Mouse (Mus musculus) intestine, postnatal 0 days (tissue): ENCODE results near the gene Tnip2. TPM values are rescaled to one million over a fixed set of nuclear protein-coding genes. Genes with fewer than 3 reads are reported as not detected.

Experiments
- ATAC-seq: fragments of 200-750 bp; cut with Nextera tagmentation; 2 replicates; pipeline ENCODE4 v1.8.0; 2017; ENCODE audit warnings: mild to moderate bottlenecking, moderate TSS enrichment, moderate library complexity
- H3K27ac ChIP-seq: fragments of 300-500 bp; sonication (generic); 2 replicates; pipeline ENCODE4 v1.5.1; 2014; ENCODE audit warnings: mild to moderate bottlenecking, low read depth, low read length, moderate library complexity
- H3K27me3 ChIP-seq: fragments of 300-500 bp; sonication (generic); replicated peaks from 2 replicates; pipeline ENCODE4 v1.6.1; 2014; ENCODE audit warnings: low read length, mixed read lengths; ENCODE audit not compliant: control insufficient read depth, insufficient read depth
- H3K36me3 ChIP-seq: fragments of 300-500 bp; sonication (generic); 2 replicates; pipeline ENCODE4 v1.6.1; 2014; ENCODE audit warnings: mild to moderate bottlenecking, moderate library complexity; ENCODE audit not compliant: control insufficient read depth, insufficient read depth
- H3K4me1 ChIP-seq: fragments of 300-500 bp; sonication (generic); replicated peaks from 2 replicates; pipeline ENCODE4 v1.6.1; 2014; ENCODE audit warnings: antibody characterized with exemption, low read length, mixed read lengths; ENCODE audit not compliant: control insufficient read depth, insufficient read depth
- H3K4me2 ChIP-seq: fragments of 300-500 bp; sonication (generic); replicated peaks from 2 replicates; pipeline ENCODE4 v1.6.1; 2014; ENCODE audit warnings: low read depth, mild to moderate bottlenecking, moderate library complexity
- H3K4me3 ChIP-seq: fragments of 300-500 bp; sonication (generic); 2 replicates; pipeline ENCODE4 v1.5.1; 2014; ENCODE audit warnings: low read depth, low read length
- H3K9ac ChIP-seq: fragments of 300-500 bp; sonication (generic); 2 replicates; pipeline ENCODE4 v1.6.1; 2014; ENCODE audit warnings: mild to moderate bottlenecking, low read depth, low read length
- H3K9me3 ChIP-seq: fragments of 300-500 bp; sonication (generic); 2 replicates; pipeline ENCODE4 v1.6.1; 2016; ENCODE audit warnings: mixed run types; ENCODE audit not compliant: control insufficient read depth
- CTCF ChIP-seq: sonication (generic); IDR thresholded peaks from 2 replicates; pipeline ENCODE4 v1.5.1; 2016; ENCODE audit warnings: low read depth, mild to moderate bottlenecking, control low read depth, antibody characterized with exemption, moderate library complexity
- WGBS: fragments of 180-500 bp; shearing (Covaris S2); extraction: QIAGEN DNeasy Blood & Tissue Kit; methylation state at CpG from one replicate; pipeline ENCODE4 v1.1.7; 2014; 5-methylcytosine and 5-hydroxymethylcytosine counted together
- polyA plus RNA-seq: library from polyadenylated mRNA; unstranded; fragments of >200 nt; fragmentation: Nextera tagmentation; extraction: Ambion mirVana; gene quantifications from 2 replicates; pipeline ENCODE4 v1.2.1, GENCODE M21; 2015

Gene Tnip2
- polyA plus RNA-seq, 1 experiment from 2014 or later = 8.9 TPM

GRCm38 (mm10) chr5:34543114-34543513 is 29.3 kb upstream of the Tnip2 start:
- no peak for ATAC-seq
- H3K9ac ChIP-seq = no peak overlapping the region
- WGBS = 40% methylated on average over 4 of the region's 4 CpGs
- 0 out of 2 replicates have a peak overlapping the region, but pooled peaks have one; percentile 3 for H3K4me2 ChIP-seq
- no peaks in the 10 kb centered on the region for H3K36me3 ChIP-seq
- no peaks in the 10 kb centered on the region for H3K27me3 ChIP-seq
- no peaks in the 10 kb centered on the region for H3K4me1 ChIP-seq
- H3K27ac ChIP-seq = no peak overlapping the region
- no peaks in the 10 kb centered on the region for H3K9me3 ChIP-seq
- H3K4me3 ChIP-seq = no peak overlapping the region
- no peak for TF ChIP-seq CTCF

GRCm38 (mm10) chr5:34542166-34542565 is 28.4 kb upstream of the Tnip2 start:
- Histone ChIP-seq H3K9ac (no peak overlapping the region), H3K4me1 (no peaks in the 10 kb centered on the region), H3K4me3 (no peak overlapping the region), H3K36me3 (no peaks in the 10 kb centered on the region), H3K4me2 (no peak overlapping the region), H3K9me3 (no peaks in the 10 kb centered on the region), H3K27ac (no peak overlapping the region), H3K27me3 (no peaks in the 10 kb centered on the region)
- ATAC-seq = no peak
- TF ChIP-seq CTCF = no peak
- WGBS = 60% methylated on average over 1 of the region's 1 CpGs

DNA sequence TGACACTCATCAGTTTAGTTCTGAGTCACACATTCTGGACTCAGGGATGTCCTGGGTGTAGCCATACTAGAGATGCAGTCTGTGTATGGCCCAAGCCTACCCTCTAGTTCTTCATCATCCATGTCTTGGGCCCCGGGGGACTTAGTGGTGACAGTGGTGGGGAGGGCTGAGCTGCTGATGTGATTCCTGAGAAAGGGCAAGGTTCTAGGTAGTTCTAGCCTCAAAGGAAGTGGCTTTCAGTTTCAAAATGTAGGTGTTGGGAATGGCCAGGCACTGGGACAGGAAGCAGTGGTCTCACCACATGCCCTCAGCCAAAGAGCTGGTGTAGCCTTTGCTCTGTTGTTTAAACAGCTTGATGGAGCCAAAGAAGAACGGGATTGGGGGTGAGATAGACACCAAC is 25.3 kb upstream of the Tnip2 start:
- no peak overlapping the region for H3K4me3 ChIP-seq
- no peaks in the 10 kb centered on the region for H3K36me3 ChIP-seq
- no peaks in the 10 kb centered on the region for H3K27me3 ChIP-seq
- H3K4me2 ChIP-seq = no peak overlapping the region
- H3K4me1 ChIP-seq = no peaks in the 10 kb centered on the region
- 94% methylated on average over 2 of the region's 2 CpGs for WGBS
- no peak for TF ChIP-seq CTCF
- H3K27ac ChIP-seq = no peak overlapping the region
- H3K9ac ChIP-seq = no peak overlapping the region
- ATAC-seq = no peak
- no peaks in the 10 kb centered on the region for H3K9me3 ChIP-seq

GRCm38 (mm10) chr5:34538527-34538926 is 24.7 kb upstream of the Tnip2 start:
- Histone ChIP-seq H3K36me3 (no peaks in the 10 kb centered on the region), H3K9ac (no peak overlapping the region), H3K4me1 (no peaks in the 10 kb centered on the region), H3K4me3 (no peak overlapping the region), H3K27ac (no peak overlapping the region), H3K9me3 (no peaks in the 10 kb centered on the region), H3K27me3 (no peaks in the 10 kb centered on the region), H3K4me2 (no peak overlapping the region)
- 35% methylated on average over 5 of the region's 5 CpGs for WGBS
- peak; percentile 61 for TF ChIP-seq CTCF
- ATAC-seq = 0 out of 2 replicates have a peak, but pooled peaks have one; percentile 26

DNA sequence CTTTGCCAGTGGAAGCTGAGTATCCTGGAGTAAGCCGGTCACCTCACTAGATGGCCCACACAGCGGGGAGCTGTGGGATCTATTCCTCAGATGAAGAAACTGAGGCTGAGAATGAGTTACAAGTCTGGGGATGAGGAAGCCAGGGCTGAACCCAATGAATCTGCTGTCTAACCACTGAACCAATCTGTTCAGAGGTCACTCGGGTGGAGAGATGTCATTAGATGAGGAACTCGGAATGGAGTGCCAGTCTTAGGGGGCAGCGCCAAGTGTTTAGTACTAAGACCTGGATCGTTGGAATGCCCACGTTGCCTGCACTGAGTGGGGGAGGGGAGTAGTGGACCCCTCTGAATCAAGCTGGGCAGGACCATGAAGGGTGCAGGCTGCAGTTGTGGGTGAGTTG is 24.3 kb upstream of the Tnip2 start:
- ATAC-seq = no peak
- H3K4me2 ChIP-seq = no peak overlapping the region
- TF ChIP-seq CTCF = no peak

DNA sequence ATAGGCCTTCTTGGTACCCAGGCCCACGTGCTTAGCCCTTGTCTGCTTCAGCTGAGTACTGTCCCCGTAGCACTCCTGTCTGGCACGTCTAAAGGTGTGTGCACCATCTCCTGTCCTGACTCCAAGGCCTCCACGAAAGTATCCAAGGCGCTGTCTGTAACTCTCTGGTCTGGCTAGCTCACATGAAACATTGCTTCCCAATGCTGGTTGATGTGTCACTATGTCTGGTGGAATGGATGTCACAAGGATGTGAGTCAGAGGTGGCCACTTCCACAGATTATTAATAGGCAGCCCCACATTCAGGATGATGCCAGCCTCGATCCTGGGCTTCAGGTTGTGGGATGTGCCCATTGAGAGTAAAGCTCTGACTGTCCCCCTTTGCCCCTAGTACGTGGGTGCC is 22.0 kb upstream of the Tnip2 start:
- TF ChIP-seq CTCF = no peak
- H3K27me3 ChIP-seq = no peaks in the 10 kb centered on the region
- 79% methylated on average over 7 of the region's 7 CpGs for WGBS

More for the DNA sequence above, 24.3 kb upstream of the Tnip2 start:
- Histone ChIP-seq H3K27ac (no peak overlapping the region), H3K27me3 (no peaks in the 10 kb centered on the region), H3K9me3 (no peaks in the 10 kb centered on the region), H3K9ac (no peak overlapping the region), H3K4me1 (no peaks in the 10 kb centered on the region), H3K36me3 (no peaks in the 10 kb centered on the region), H3K4me3 (no peak overlapping the region)
- WGBS = 63% methylated on average over 7 of the region's 7 CpGs

More for the DNA sequence above, 22.0 kb upstream of the Tnip2 start:
- Histone ChIP-seq H3K4me1 (peaks cover 5% of the 10 kb centered on the region), H3K4me2 (no peak overlapping the region), H3K27ac (no peak overlapping the region), H3K4me3 (no peak overlapping the region), H3K9me3 (no peaks in the 10 kb centered on the region), H3K9ac (no peak overlapping the region), H3K36me3 (no peaks in the 10 kb centered on the region)
- ATAC-seq = no peak
